Mouse (Mus musculus) layer of hippocampus, adult 9-10 months (tissue): ENCODE results near the gene Nol10.
A peak's percentile ranks its signal among the peaks of the same experiment; 100 is the strongest.

ENCODE experiments used
- DNase-seq: peaks from one replicate; pipeline ENCODE4 v3.0.0; 2022; ENCODE audit warnings: low spot score

Gene Nol10

GRCm38 (mm10) chr12:17411242-17411641 lies 63.0 kb downstream of the Nol10 start:
- no peak for DNase-seq

- DNase-seq = no peak
Measured at GRCm38 (mm10) chr12:17411797-17412526, 63.7 kb downstream of the Nol10 start.

GRCm38 (mm10) chr12:17414734-17415133 lies 66.5 kb downstream of the Nol10 start:
- no peak for DNase-seq

DNA sequence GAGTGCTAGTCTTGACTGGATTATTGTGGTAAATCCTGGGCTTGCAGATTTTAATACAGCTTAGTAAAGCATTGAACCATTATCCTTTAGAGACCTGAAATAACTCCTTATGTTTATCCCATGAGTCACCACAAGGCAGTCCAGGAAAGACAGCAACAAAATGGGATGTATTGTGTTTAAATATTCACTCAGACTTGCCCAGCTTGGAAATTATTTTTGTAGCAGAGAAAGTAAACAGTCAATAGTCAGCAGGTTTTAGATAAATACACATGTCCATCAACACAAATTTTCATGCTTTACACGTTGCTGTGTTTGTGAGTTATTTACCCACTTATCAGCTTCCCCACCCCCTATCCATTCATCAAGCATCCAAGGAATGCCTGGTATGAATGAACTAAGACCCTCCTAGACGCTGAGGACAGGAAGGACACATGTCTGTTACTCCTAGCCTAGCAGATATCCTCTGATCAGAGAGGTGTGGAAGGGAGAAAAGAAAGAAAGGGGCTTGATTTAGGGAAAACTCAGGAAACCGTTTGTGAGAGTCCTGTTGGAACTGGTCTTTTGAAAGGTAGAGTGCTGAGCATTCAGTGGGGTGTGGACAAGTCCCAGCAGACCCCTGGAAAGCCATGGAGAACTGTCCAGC lies 72.0 kb downstream of the Nol10 start:
- DNase-seq = no peak

GRCm38 (mm10) chr12:17425254-17426169 lies 77.3 kb downstream of the Nol10 start:
- no peak for DNase-seq

GRCm38 (mm10) chr12:17426735-17427134 lies 78.5 kb downstream of the Nol10 start:
- no peak for DNase-seq

DNA sequence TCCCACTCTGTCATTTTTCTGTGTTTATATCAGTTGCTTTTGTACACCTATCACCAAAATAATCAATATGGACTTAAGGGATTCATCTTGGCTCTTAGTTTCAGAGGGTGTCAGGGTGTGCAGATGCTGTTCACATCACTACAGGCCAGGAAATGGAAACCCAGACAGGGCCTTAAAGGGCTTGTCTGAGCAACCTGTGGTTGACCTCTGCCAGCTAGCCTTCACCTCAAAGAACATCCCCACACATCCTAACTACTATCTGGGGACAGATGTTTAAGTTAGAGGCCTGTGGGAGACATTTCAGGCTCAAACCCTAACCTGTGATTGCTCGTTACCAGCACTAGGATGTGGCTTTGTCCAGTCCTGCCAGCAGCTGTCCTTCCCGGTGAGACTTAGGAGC lies 82.3 kb downstream of the Nol10 start:
- DNase-seq = no peak

- DNase-seq = no peak
Measured at GRCm38 (mm10) chr12:17431166-17431565, 82.9 kb downstream of the Nol10 start.

GRCm38 (mm10) chr12:17431812-17432332 lies 83.6 kb downstream of the Nol10 start:
- DNase-seq = no peak

- DNase-seq = no peak
Measured at GRCm38 (mm10) chr12:17433712-17434111, 85.5 kb downstream of the Nol10 start.

- DNase-seq = peak; percentile 36
Measured at GRCm38 (mm10) chr12:17436471-17436870, 88.2 kb downstream of the Nol10 start.

GRCm38 (mm10) chr12:17440251-17440651 lies 92.0 kb downstream of the Nol10 start:
- DNase-seq = no peak

DNA sequence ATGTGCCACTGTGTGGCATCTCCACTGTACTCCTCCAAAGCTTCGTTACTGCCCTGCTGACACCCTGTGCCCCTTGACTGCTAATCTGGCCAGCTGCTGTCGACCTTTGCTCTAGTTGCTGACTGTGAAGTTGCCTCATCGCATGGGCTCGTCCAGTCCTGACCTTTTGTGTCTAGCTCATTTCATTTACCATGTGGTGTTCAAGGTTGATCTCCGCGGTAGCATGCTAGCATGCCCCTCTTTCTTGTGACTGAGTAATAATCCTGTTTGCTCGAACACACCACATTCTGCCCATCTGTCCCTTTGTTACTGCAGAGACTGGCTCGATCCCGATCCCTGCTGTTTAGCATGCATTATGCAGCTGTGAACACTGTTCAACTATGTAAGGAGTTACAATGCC lies 93.2 kb downstream of the Nol10 start:
- no peak for DNase-seq

DNA sequence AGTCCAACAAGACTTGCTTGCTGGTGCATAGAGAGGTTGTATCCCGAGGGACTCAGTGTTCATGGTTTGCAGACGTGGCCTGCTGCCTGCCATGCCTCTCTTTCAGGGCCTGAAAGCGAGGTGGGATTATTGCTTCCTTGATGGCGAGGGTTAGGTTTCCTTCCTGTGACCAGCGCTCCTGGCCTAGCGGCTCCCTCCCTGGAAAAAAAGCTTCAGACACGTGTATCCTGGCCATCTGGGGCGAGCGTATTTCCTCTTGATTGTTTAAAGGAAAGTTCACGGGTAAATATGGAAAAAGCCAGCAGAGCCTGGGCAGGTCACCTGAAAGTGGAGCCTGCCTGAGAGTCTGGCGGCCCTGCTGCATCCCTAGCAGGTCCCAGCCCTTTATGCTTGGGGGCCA lies 96.1 kb downstream of the Nol10 start:
- no peak for DNase-seq

GRCm38 (mm10) chr12:17445251-17445650 lies 97.0 kb downstream of the Nol10 start:
- no peak for DNase-seq

DNA sequence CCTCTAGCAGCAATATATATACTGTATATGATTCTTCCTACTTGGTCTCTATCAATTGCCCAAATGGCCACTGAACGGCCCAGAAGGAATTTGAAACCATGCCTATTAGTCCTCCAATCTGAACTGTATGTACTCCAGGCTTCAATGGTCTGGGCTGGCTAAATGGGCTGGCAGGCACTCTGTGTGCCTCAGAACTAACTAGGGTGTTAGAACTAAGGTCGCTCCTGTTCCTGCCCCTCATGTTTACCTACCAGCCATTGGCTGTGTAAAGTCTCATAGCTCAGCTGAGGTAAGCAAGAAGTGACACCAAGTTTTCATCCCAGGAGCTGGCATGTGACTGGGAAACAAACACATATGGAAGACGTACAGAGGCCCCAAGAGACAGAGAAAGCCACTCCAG lies 100.5 kb downstream of the Nol10 start:
- DNase-seq = no peak

DNA sequence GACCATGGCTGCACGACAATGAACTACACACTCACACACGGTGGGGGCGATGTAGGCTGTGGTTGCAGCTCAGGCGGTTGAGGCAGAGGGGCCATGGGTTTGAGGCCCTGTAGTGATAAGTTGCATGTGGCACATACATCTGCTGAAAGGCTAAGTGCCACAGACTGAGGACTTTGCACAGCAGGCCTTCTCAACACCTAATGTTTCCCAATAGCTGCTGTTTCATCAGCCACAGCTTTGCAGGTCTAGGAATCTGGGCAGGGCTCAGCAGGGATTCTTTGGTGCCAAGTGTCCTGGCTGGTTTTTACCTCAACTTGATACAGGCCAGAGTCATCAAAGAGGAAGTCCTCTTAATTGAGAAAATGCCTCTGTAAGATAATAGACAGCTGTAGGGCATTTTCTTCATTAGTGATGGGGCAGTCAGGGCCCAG lies 101.4 kb downstream of the Nol10 start:
- no peak for DNase-seq

GRCm38 (mm10) chr12:17450503-17450902 lies 102.2 kb downstream of the Nol10 start:
- DNase-seq = no peak

DNA sequence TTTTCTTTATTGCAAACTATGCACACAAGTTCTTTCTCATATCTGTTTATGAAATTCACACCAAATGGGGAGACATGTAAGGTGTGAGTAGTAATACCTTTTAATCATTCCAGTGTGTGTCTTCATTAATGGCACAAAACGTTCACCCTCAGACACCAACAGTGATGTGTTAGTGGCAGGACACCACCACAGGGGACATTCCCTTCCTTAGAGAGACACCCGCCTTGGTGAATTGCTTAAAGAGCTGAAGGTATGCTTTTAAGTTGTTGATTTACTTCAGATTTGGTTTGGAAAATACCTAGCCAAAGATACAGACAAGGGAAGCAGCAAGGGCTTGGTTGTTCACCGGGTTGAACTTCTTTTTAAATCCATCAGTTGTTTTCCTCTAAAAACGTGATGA lies 102.7 kb downstream of the Nol10 start:
- DNase-seq = no peak

- no peak for DNase-seq
Measured at GRCm38 (mm10) chr12:17452273-17452672, 104.0 kb downstream of the Nol10 start.

DNA sequence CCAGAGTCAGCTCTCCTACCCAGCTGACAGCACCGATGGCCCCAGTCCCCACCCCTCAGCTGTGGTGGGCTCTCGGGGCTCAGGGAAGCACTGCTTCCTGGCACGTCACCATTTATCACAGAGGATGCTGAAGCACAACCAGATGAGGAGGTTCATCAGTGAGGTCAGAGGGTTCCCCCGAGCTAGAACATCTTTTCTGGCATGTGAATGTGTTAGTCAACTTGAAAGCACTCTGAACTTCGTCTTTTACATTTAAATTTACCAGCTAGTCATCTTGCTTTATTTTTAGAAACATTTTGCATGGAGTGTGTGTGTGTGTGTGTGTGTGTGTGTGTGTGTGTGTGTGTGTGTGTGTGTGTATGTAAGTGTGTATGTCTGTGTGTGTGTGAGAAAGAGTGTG lies 105.7 kb downstream of the Nol10 start:
- DNase-seq = no peak

DNA sequence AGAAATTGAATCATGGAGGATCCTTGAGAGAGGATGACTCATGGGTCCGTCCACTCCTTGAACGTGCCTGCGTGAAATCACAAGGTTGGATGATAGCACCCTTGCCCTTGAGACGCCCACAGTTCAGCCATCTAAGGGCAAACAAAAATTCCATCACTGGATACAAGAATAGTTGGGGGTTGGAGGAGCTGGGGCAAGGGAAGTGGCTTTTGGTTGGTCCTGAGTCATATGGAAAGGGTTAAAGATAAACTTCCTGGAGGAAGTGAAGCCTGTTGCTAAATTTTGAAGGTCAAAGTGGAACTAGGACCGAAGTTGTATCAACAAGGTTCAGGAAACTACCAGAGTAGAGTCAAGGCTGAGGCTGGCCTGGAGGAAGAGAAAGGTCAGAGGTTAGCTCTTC lies 106.8 kb downstream of the Nol10 start:
- no peak for DNase-seq
